Mouse (Mus musculus) neural tube, embryonic 12.5 days (tissue): ENCODE data around the gene Fn1. TPM values are rescaled to one million over a fixed set of nuclear protein-coding genes. Genes with fewer than 3 reads are reported as not detected.

Experiments
- ATAC-seq: fragments of 200-750 bp; cut with Nextera tagmentation; 2 replicates; pipeline ENCODE4 v1.8.0; 2017; ENCODE audit warnings: low read depth, mild to moderate bottlenecking, moderate TSS enrichment, moderate library complexity; ENCODE audit not compliant: low FRiP score
- H3K27ac ChIP-seq: fragments of 300-500 bp; sonication (generic); 2 replicates; pipeline ENCODE4 v1.5.1; 2016
- H3K27me3 ChIP-seq: fragments of 300-500 bp; sonication (generic); replicated peaks from 2 replicates; pipeline ENCODE4 v1.6.1; 2016; ENCODE audit warnings: mild to moderate bottlenecking
- H3K36me3 ChIP-seq: fragments of 300-500 bp; sonication (generic); 2 replicates; pipeline ENCODE4 v1.6.1; 2016; ENCODE audit warnings: mild to moderate bottlenecking
- H3K4me1 ChIP-seq: fragments of 300-500 bp; sonication (generic); 2 replicates; pipeline ENCODE4 v1.6.1; 2016
- H3K4me2 ChIP-seq: fragments of 300-500 bp; sonication (generic); replicated peaks from 2 replicates; pipeline ENCODE4 v1.6.1; 2016; ENCODE audit warnings: mild to moderate bottlenecking
- H3K4me3 ChIP-seq: fragments of 300-500 bp; sonication (generic); 2 replicates; pipeline ENCODE4 v1.5.1; 2016
- H3K9ac ChIP-seq: fragments of 300-500 bp; sonication (generic); 2 replicates; pipeline ENCODE4 v1.6.1; 2016; ENCODE audit warnings: mild to moderate bottlenecking
- H3K9me3 ChIP-seq: fragments of 300-500 bp; sonication (generic); 2 replicates; pipeline ENCODE4 v1.6.1; 2016; ENCODE audit warnings: mild to moderate bottlenecking
- WGBS: fragments of 180-500 bp; shearing (Covaris S2); methylation state at CpG from one replicate; pipeline ENCODE4 v1.1.7; 2016; 5-methylcytosine and 5-hydroxymethylcytosine counted together
- polyA plus RNA-seq: library from polyadenylated mRNA; unstranded; fragments of >200 nt; fragmentation: Nextera tagmentation; extraction: Ambion mirVana; gene quantifications from 2 replicates; pipeline ENCODE4 v1.2.1, GENCODE M21; 2016

Gene Fn1
- polyA plus RNA-seq, 1 experiment from 2014 or later, result 80.2 TPM

GRCm38 (mm10) chr1:71550626-71551195, 102.3 kb downstream of the Fn1 start:
- H3K4me3 ChIP-seq, result no peak overlapping the region
- no peak overlapping the region for H3K9ac ChIP-seq
- ATAC-seq, result no peak
- H3K4me2 ChIP-seq, result no peak overlapping the region
- H3K27me3 ChIP-seq, result no peaks in the 10 kb centered on the region
- H3K36me3 ChIP-seq, result no peaks in the 10 kb centered on the region
- no peaks in the 10 kb centered on the region for H3K9me3 ChIP-seq
- H3K27ac ChIP-seq, result no peak overlapping the region
- H3K4me1 ChIP-seq, result no peaks in the 10 kb centered on the region
- WGBS, result 83% methylated on average over 10 of the region's 10 CpGs

- ATAC-seq, result no peak
- Histone ChIP-seq H3K4me1 (no peaks in the 10 kb centered on the region), H3K4me3 (no peak overlapping the region), H3K9ac (no peak overlapping the region), H3K36me3 (no peaks in the 10 kb centered on the region), H3K27me3 (no peaks in the 10 kb centered on the region), H3K4me2 (no peak overlapping the region), H3K27ac (no peak overlapping the region), H3K9me3 (no peaks in the 10 kb centered on the region)
- WGBS, result 91% methylated on average over 3 of the region's 3 CpGs
Observed at GRCm38 (mm10) chr1:71540437-71540836, 112.6 kb downstream of the Fn1 start.

- Histone ChIP-seq H3K9me3 (no peaks in the 10 kb centered on the region), H3K4me3 (no peak overlapping the region), H3K4me2 (no peak overlapping the region), H3K27me3 (no peaks in the 10 kb centered on the region), H3K27ac (no peak overlapping the region), H3K36me3 (no peaks in the 10 kb centered on the region), H3K4me1 (no peaks in the 10 kb centered on the region), H3K9ac (no peak overlapping the region)
- ATAC-seq, result no peak
- 91% methylated on average over 4 of the region's 4 CpGs for WGBS
Observed at GRCm38 (mm10) chr1:71539641-71540040, 113.4 kb downstream of the Fn1 start.

Other genes with a start within 250 kb of the Fn1 start
- gene Abca12, start 238.3 kb downstream of the Fn1 start, polyA plus RNA-seq, result 0.03 TPM in 1 of 2 replicates, not detected in the other
- 32.3 and 35.6 TPM in 2 replicates for gene Atic, start 96.0 kb downstream of the Fn1 start, polyA plus RNA-seq